Mouse (Mus musculus) kidney, adult 2 months (tissue): ENCODE results near the gene Nkx2-3.

Experiments used
- CTCF ChIP-seq: fragments of 200-500 bp; conservative IDR thresholded peaks from 2 replicates; pipeline ENCODE4 v1.5.1; 2011; ENCODE audit warnings: low read depth, mild to moderate bottlenecking, control low read depth, low read length, moderate library complexity, mixed read lengths; ENCODE audit not compliant: insufficient read depth, insufficient read length
- POLR2A ChIP-seq: fragments of 200-500 bp; IDR thresholded peaks from one replicate; pipeline ENCODE4 v1.6.1; 2011; ENCODE audit warnings: low read depth, low read length, control low read depth

- peak; percentile 90 for TF ChIP-seq CTCF
- no peak for TF ChIP-seq POLR2A
Observed at GRCm38 (mm10) chr19:43655735-43656492, 43.8 kb downstream of the Nkx2-3 start.
